Mouse (Mus musculus): ENCODE results near the gene Dnajc15. TPM values are rescaled to one million over a fixed set of nuclear protein-coding genes. Genes with fewer than 3 reads are reported as not detected.

Dnajc15 gene
- polyA plus RNA-seq, 1 experiment: 4.4 TPM

- Histone ChIP-seq H3K4me1 (ENCODE audit: control insufficient read depth, insufficient read depth, low read length) (no peaks in the 10 kb centered on the region), H3K4me3 (replicated peaks; ENCODE audit: extremely low read depth, low read depth, low read length) (no peak overlapping the region)
- DNase-seq: no peak
- TF ChIP-seq CTCF (IDR thresholded peaks at IDR 0.05; ENCODE audit: insufficient read depth, low read length) (0 out of 2 replicates have a peak, but pooled peaks have one; percentile 11), POLR2A (IDR thresholded peaks at IDR 0.05; ENCODE audit: borderline replicate concordance, extremely low read depth, low read depth, low read length) (no peak)
These were observed 91.7 kb downstream of the Dnajc15 start for GRCm38 (mm10) chr14:77783217-77783616.

- WGBS: 62% methylated on average over 1 of the region's 1 CpGs
- DNase-seq: no peak
These were observed 97.6 kb downstream of the Dnajc15 start for GRCm38 (mm10) chr14:77777365-77777764.

GRCm38 (mm10) chr14:77776005-77776531 is 98.9 kb downstream of the Dnajc15 start:
- no peak for DNase-seq
- Histone ChIP-seq H3K4me1 (ENCODE audit: control insufficient read depth, insufficient read depth, low read length) (no peaks in the 10 kb centered on the region), H3K4me3 (replicated peaks; ENCODE audit: extremely low read depth, low read depth, low read length) (no peak overlapping the region)
- 68% methylated on average over 11 of the region's 11 CpGs for WGBS
- TF ChIP-seq CTCF (IDR thresholded peaks at IDR 0.05; ENCODE audit: insufficient read depth, low read length) (no peak), POLR2A (IDR thresholded peaks at IDR 0.05; ENCODE audit: borderline replicate concordance, extremely low read depth, low read depth, low read length) (no peak)

More at GRCm38 (mm10) chr14:77777365-77777764, 97.6 kb downstream of the Dnajc15 start:
- no peaks in the 10 kb centered on the region for H3K4me1 ChIP-seq (ENCODE audit: control insufficient read depth, insufficient read depth, low read length)
- no peak overlapping the region for H3K4me3 ChIP-seq (replicated peaks; ENCODE audit: extremely low read depth, low read depth, low read length)
- TF ChIP-seq CTCF (IDR thresholded peaks at IDR 0.05; ENCODE audit: insufficient read depth, low read length): no peak
- no peak for TF ChIP-seq POLR2A (IDR thresholded peaks at IDR 0.05; ENCODE audit: borderline replicate concordance, extremely low read depth, low read depth, low read length)

GRCm38 (mm10) chr14:77773331-77773730 is 101.6 kb downstream of the Dnajc15 start:
- no peak for DNase-seq
- TF ChIP-seq CTCF (IDR thresholded peaks at IDR 0.05; ENCODE audit: insufficient read depth, low read length): no peak
- TF ChIP-seq POLR2A (IDR thresholded peaks at IDR 0.05; ENCODE audit: borderline replicate concordance, extremely low read depth, low read depth, low read length): no peak
- H3K4me1 ChIP-seq (ENCODE audit: control insufficient read depth, insufficient read depth, low read length): no peaks in the 10 kb centered on the region
- H3K4me3 ChIP-seq (replicated peaks; ENCODE audit: extremely low read depth, low read depth, low read length): no peak overlapping the region
- 88% methylated on average over 8 of the region's 8 CpGs for WGBS

- Histone ChIP-seq H3K4me1 (ENCODE audit: control insufficient read depth, insufficient read depth, low read length) (no peaks in the 10 kb centered on the region), H3K4me3 (replicated peaks; ENCODE audit: extremely low read depth, low read depth, low read length) (no peak overlapping the region)
- no peak for TF ChIP-seq POLR2A (IDR thresholded peaks at IDR 0.05; ENCODE audit: borderline replicate concordance, extremely low read depth, low read depth, low read length)
- 71% methylated on average over 2 of the region's 2 CpGs for WGBS
- no peak for DNase-seq
These were observed 103.3 kb downstream of the Dnajc15 start for GRCm38 (mm10) chr14:77771626-77772025.

Other genes with a start within 250 kb of the Dnajc15 start
- gene Epsti1, start 29.1 kb upstream of the Dnajc15 start, polyA plus RNA-seq (2012; rRNA removed): 4.0 and 4.2 TPM in 2 replicates
- 4.7 and 5.5 TPM in 2 replicates for gene Fam216b, start 213.9 kb upstream of the Dnajc15 start, polyA plus RNA-seq (2012; rRNA removed)

Data from lung, adult 2 months (tissue).